Mouse (Mus musculus): ENCODE results near the gene Nptxr. TPM values are rescaled to one million over a fixed set of nuclear protein-coding genes. Genes with fewer than 3 reads are reported as not detected.

The Nptxr gene
- total RNA-seq, 2 experiments from 2014 or later, result 800 to 813 TPM

DNA sequence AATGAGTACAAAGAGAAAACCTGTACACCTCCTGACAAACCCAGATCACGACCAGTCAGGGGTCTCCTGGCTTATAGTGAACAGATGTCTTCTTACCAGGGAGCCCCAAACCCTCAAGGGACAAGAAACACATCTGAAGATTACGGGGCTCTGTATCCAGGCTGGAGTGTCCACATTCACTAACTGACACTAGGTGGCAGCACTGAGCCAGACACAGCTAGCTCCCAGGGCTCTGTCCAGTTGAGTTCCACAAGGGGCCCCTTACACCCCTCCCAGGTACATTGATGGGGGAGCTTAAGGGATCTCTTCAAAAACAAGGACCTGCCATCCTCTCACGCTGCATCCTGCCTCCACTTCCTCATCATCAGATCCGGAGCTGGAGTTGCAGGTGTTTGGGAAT is 25.8 kb upstream of the Nptxr start:
- TF ChIP-seq CTCF (IDR thresholded peaks at IDR 0.05), result peak; percentile 97
- peak; percentile 76 to 78 for DNase-seq (ENCODE audit: extremely low spot score in 1 of 2, low spot score in 2 of 2)
- H3K4me3 ChIP-seq, result no peak overlapping the region
- H3K27ac ChIP-seq, result no peak overlapping the region
- intact Hi-C loops (cut with DNase I), result loop anchor here (2.0 to 5.0 kb wide), 4 partner anchors 78 to 252 kb away; partner anchors contain the start of gene Pdgfb

- Histone ChIP-seq H3K4me3 (no peak overlapping the region), H3K27ac (peak overlapping the region; percentile 76)
- DNase-seq (ENCODE audit: extremely low spot score in 1 of 2, low spot score in 2 of 2), result no peak
- no peak for TF ChIP-seq CTCF (IDR thresholded peaks at IDR 0.05)
- intact Hi-C loops (cut with DNase I), result no loop called here
Observed at GRCm38 (mm10) chr15:79829431-79829830, 24.9 kb upstream of the Nptxr start.

DNA sequence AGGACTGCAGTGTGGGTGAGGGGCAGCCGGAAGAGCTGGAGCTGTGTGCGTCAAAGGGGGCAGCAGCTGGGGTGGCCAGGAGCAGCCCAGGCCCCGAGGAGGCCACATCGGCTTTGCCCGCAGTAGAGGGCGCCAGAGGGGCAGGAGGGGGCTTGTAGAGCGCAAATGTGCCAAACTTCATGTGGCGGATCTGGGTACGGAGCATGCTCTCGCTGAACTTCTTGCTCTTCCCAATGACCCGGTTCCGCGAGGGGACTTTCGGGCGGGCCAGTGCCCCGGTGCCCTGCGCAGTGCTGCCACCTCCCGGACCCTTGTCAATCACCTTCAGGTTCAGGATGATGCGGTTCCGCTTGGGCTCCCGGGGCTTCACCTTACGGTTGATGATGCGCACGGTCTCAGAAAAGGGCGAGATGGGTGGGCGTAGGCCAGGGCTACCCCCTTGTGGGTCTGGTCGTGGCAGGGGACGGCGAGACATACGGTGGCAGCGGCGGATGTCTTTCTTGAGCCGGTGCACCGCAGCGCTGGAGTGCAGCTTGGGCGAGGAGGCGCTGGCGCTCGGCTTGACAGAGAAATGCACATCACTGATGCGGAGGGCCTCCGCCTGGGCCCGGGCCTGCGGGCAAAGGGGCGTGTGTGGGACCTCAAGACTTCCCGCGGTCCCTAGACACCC is 23.9 kb upstream of the Nptxr start:
- Histone ChIP-seq H3K4me3 (peak overlapping the region; percentile 38), H3K27ac (peak overlapping the region; percentile 76)
- TF ChIP-seq CTCF (IDR thresholded peaks at IDR 0.05), result peak; percentile 55
- DNase-seq (ENCODE audit: extremely low spot score in 1 of 2, low spot score in 2 of 2), result peak; percentile 45 to 52
- intact Hi-C loops (cut with DNase I), result no loop called here

- TF ChIP-seq CTCF (IDR thresholded peaks at IDR 0.05), result no peak
- Histone ChIP-seq H3K27ac (peak overlapping the region; percentile 76), H3K4me3 (peak overlapping the region; percentile 38)
- intact Hi-C loops (cut with DNase I), result no loop called here
- peak in 1 of 2 experiments; percentile 32 for DNase-seq (ENCODE audit: extremely low spot score in 1 of 2, low spot score in 2 of 2)
Observed at GRCm38 (mm10) chr15:79827778-79828210, 23.2 kb upstream of the Nptxr start.

GRCm38 (mm10) chr15:79827061-79827777 is 22.7 kb upstream of the Nptxr start:
- peak overlapping the region; percentile 76 for H3K27ac ChIP-seq
- intact Hi-C loops (cut with DNase I), result no loop called here

DNA sequence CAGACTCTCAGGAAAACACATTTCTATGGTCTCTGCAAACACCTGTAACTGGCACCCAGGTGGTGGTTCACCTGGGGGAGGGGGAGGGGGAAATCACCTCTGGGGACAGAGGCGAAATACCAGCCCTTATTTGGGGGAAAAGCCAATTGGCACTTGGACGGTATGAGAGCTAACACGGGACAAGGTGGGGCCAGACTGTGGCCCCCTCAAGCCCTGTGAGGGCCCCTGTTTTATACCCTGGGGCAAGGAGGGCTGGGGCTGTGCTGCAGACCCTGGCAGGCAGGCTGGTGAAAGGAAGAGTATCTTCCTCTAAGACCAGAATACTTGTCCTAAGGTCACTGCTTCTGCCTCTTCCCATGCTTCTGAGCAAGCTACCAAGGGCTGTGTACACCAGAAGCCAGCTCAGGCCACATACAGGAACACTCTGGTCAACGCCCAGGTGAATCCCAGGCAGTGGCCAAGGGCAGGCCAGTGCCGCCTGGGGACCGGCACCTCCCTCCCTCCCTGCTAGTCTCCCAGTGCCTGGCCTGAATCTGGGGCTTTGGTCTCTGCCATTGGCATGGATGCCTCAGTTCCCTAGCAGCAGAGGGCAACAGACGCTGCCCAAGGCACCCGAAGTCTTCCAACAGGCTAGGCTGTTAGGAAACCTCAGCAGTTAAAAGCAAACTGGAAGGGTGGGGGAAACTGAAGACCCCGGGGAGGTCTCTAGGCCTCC is 21.8 kb upstream of the Nptxr start:
- H3K4me3 ChIP-seq, result no peak overlapping the region; the same call in 1 of the 2 replicates
- intact Hi-C loops (cut with DNase I), result no loop called here
- H3K27ac ChIP-seq, result peak overlapping the region; percentile 76
- no peak for DNase-seq (ENCODE audit: extremely low spot score in 1 of 2, low spot score in 2 of 2)
- TF ChIP-seq CTCF (IDR thresholded peaks at IDR 0.05), result no peak

More at GRCm38 (mm10) chr15:79827061-79827777, 22.7 kb upstream of the Nptxr start:
- peak overlapping the region; percentile 38; the same call in 1 of the 2 replicates for H3K4me3 ChIP-seq
- no peak for TF ChIP-seq CTCF (IDR thresholded peaks at IDR 0.05)
- no peak for DNase-seq (ENCODE audit: extremely low spot score in 1 of 2, low spot score in 2 of 2)

DNA sequence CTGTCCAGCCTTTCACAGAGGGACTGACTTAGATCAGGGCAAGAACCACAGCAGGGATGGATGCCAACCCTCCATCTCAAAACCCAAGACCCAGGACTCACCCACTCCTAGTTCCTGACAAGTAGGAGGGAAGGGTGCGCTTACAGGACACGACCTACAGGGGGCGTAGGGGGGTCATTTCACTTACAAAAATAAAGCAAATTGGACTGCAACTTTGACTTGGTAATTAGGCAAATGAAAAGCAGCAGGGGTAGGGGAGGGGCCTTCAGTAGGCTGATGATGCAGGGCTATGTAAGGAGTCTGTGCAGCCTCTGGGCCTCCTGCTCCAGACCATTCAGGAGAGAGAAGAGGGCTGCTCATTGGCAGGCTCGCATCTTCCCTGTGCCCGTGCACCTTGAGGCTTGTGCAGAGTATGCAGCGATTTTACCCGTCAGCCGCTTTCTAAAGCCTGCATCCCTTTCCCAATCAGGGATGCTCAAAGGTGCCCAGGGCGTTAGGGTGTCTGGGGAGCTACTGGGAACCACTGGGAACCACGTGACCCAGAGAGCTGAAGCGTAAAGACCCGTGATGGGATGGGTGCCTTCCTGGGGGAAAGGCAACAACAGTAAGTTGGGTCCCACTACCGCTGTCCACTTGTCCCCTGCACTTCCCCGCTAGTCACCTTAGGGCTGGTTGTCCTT is 20.7 kb upstream of the Nptxr start:
- intact Hi-C loops (cut with DNase I), result no loop called here
- Histone ChIP-seq H3K27ac (peak overlapping the region; percentile 37; the same call in 1 of the 2 replicates), H3K4me3 (no peak overlapping the region)
- TF ChIP-seq CTCF (IDR thresholded peaks at IDR 0.05), result peak; percentile 63
- DNase-seq (ENCODE audit: extremely low spot score in 1 of 2, low spot score in 2 of 2), result peak; percentile 30 to 33

DNA sequence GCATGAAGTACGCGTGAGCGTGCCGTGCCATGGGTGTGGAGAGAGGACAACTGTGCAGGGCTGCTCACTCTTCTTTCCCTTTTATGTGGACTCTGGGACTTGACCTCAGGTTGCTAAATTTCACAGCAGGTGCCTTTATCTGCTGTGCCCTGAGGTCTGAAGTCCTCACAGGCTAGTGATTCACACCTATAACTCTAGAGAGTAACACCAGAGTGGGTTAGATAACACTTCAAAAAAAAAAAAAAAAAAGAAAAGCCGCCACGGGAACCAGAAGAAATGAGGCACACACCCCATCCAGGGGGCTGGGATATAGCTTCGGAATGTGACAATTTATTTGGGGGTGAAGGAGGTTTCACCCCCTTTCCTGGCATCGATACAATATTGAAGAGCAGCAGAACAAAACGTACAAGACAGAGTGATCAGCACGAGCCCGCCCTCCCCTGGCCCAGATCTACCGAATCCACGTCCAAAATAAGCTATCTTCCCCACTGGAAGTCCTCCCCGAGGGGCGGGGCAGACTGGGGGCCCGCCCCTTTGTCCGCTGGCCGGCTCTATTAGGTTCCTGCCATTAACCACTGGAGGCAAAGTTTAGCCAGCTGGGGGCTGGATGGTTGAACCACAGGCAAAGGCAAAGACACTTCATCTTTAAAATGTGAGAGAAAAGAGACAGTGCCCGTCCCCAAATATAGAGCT is 19.2 kb upstream of the Nptxr start:
- TF ChIP-seq CTCF (IDR thresholded peaks at IDR 0.05), result no peak
- H3K4me3 ChIP-seq, result no peak overlapping the region
- intact Hi-C loops (cut with DNase I), result no loop called here
- DNase-seq (ENCODE audit: extremely low spot score in 1 of 2, low spot score in 2 of 2), result peak; percentile 35 to 41
- H3K27ac ChIP-seq, result no peak overlapping the region

- Histone ChIP-seq H3K27ac (no peak overlapping the region), H3K4me3 (no peak overlapping the region)
- DNase-seq (ENCODE audit: extremely low spot score in 1 of 2, low spot score in 2 of 2), result no peak
- no peak for TF ChIP-seq CTCF (IDR thresholded peaks at IDR 0.05)
- intact Hi-C loops (cut with DNase I), result no loop called here
Observed at GRCm38 (mm10) chr15:79822265-79823199, 18.0 kb upstream of the Nptxr start.

DNA sequence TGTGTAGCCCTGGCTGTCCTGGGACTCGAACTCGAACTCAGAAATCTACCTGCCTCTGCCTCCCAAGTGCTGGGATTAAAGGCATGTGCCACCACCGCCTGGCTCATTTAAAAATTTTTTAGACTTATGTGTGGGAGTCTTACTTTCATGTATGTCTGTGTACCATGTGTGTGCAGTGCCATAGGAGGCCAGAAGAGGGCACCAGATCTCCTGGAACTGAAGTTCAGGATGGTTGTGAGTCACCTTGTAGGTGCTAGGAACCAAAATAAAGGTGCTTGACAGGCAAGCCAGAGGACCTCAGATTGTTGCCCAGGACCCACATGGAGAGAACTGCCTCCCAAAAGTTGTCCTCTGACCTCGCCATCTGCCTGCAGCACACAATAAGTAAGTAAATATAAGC is 13.8 kb upstream of the Nptxr start:
- Histone ChIP-seq H3K27ac (no peak overlapping the region), H3K4me3 (no peak overlapping the region)
- TF ChIP-seq CTCF (IDR thresholded peaks at IDR 0.05), result peak; percentile 32
- no peak for DNase-seq (ENCODE audit: extremely low spot score in 1 of 2, low spot score in 2 of 2)
- intact Hi-C loops (cut with DNase I), result no loop called here

Measured in left cerebral cortex, adult 2 months (tissue).